Mouse (Mus musculus) stomach, postnatal 0 days (tissue): ENCODE measurements at regions not wholly inside any gene's neighbourhood (a gene's known extent, or its start where the extent isn't known, plus 50 kb on each side); places are given as distances from the start of the nearest gene placed in this dataset.
"Not testable (repeated sequence)": the region's sequence is repeated elsewhere in the genome, so short reads cannot be mapped to it uniquely, and the experiment has no call there.

ENCODE experiments used
- ATAC-seq: fragments of 200-750 bp; cut with Nextera tagmentation; 2 replicates; pipeline ENCODE4 v1.8.0; 2017; ENCODE audit not compliant: low FRiP score, low TSS enrichment
- DNase-seq: peaks from one replicate; pipeline ENCODE4 v3.0.0-alpha.2; 2016; ENCODE audit warnings: low spot score
- H3K27ac ChIP-seq: fragments of 300-500 bp; sonication (generic); replicated peaks from 2 replicates; pipeline ENCODE4 v1.5.1; 2014; ENCODE audit warnings: mild to moderate bottlenecking, control low read depth
- H3K27me3 ChIP-seq: fragments of 300-500 bp; sonication (generic); 2 replicates; pipeline ENCODE4 v1.6.1; 2014; ENCODE audit warnings: low read length; ENCODE audit not compliant: control insufficient read depth, insufficient read depth
- H3K36me3 ChIP-seq: fragments of 300-500 bp; sonication (generic); 2 replicates; pipeline ENCODE4 v1.6.1; 2014; ENCODE audit warnings: low read length, mixed read lengths; ENCODE audit not compliant: control insufficient read depth, insufficient read depth
- H3K4me1 ChIP-seq: fragments of 300-500 bp; sonication (generic); replicated peaks from 2 replicates; pipeline ENCODE4 v1.6.1; 2014; ENCODE audit warnings: antibody characterized with exemption; ENCODE audit not compliant: control insufficient read depth, insufficient read depth
- H3K4me2 ChIP-seq: fragments of 300-500 bp; sonication (generic); replicated peaks from 2 replicates; pipeline ENCODE4 v1.6.1; 2014; ENCODE audit warnings: low read depth, mild to moderate bottlenecking, control low read depth, moderate library complexity
- H3K4me3 ChIP-seq: fragments of 300-500 bp; sonication (generic); 2 replicates; pipeline ENCODE4 v1.5.1; 2014; ENCODE audit warnings: low read depth, low read length, control low read depth
- H3K9ac ChIP-seq: fragments of 300-500 bp; sonication (generic); 2 replicates; pipeline ENCODE4 v1.6.1; 2014; ENCODE audit warnings: mild to moderate bottlenecking, low read length, control low read depth, mixed read lengths
- H3K9me3 ChIP-seq: fragments of 300-500 bp; sonication (generic); 2 replicates; pipeline ENCODE4 v1.6.1; 2016; ENCODE audit warnings: low read length; ENCODE audit not compliant: control insufficient read depth
- CTCF ChIP-seq: IDR thresholded peaks from 2 replicates; pipeline ENCODE4 v1.5.1; 2016; ENCODE audit warnings: antibody characterized with exemption, low read depth, mild to moderate bottlenecking, moderate library complexity
- EP300 ChIP-seq: optimal IDR thresholded peaks from 2 replicates; pipeline ENCODE3; 2016; ENCODE audit warnings: antibody characterized with exemption
- WGBS: fragments of 180-500 bp; shearing (Covaris S2); extraction: QIAGEN DNeasy Blood & Tissue Kit; methylation state at CpG from one replicate; pipeline ENCODE4 v1.1.7; 2014; 5-methylcytosine and 5-hydroxymethylcytosine counted together

DNA sequence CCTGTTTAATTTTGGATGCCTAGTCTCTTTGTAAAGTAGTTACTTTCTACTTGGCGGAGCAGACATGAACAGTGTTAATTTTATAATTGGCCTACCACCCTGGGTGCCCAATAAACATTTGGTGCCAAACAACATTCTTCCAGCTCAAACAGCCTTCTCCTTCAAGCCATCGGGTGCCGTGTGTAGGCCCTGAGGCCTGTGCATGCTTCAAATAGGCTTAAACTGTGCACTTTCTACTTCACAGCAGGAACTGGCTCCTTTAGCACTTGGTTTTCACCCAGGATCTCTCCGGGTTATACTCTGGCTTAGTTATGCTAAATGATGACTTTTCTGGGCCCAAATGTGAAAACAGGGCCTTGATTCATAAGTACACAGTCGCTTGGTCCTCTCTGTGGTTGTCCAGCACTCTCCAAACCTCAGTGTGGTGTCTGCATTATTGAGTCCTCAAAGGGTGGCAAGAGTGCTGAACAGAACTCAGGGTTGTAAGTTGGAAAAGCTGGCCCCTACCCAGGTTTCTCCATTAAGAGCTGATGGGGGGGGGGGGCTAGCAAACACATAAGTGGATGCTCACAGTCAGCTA is 86.1 kb upstream of the Nxpe4 start:
- Histone ChIP-seq H3K4me1 (no peaks in the 10 kb centered on the region), H3K27me3 (no peaks in the 10 kb centered on the region), H3K36me3 (no peaks in the 10 kb centered on the region), H3K9ac (no peak overlapping the region), H3K4me3 (no peak overlapping the region), H3K4me2 (no peak overlapping the region), H3K27ac (no peak overlapping the region), H3K9me3 (no peaks in the 10 kb centered on the region)
- ATAC-seq (no peak), DNase-seq (no peak)
- WGBS, result 89% methylated on average over 5 of the region's 5 CpGs
- TF ChIP-seq CTCF (no peak), EP300 (no peak)

DNA sequence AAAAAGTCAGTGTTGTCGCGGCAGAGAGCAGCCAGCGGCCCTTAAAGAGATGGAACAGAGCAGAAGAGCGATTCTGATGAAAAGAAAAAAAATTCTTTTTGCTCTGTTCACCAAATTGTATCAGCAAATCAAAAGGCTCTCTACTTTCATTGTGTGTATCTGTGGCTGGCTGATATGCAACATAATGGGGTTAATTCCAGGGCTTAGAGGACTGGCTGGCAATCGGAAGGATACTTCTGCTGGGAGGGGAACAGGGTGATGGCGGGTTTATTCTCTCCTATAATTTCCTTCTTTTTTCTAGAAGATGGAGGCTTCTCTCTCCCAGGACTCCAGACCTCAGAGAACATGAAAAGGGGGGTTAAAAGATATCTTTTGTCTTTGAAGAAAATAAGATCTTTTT is 79.4 kb upstream of the Nxpe4 start:
- WGBS, result 63% methylated on average over 6 of the region's 6 CpGs
- Histone ChIP-seq H3K4me3 (no peak overlapping the region), H3K9ac (no peak overlapping the region)

DNA sequence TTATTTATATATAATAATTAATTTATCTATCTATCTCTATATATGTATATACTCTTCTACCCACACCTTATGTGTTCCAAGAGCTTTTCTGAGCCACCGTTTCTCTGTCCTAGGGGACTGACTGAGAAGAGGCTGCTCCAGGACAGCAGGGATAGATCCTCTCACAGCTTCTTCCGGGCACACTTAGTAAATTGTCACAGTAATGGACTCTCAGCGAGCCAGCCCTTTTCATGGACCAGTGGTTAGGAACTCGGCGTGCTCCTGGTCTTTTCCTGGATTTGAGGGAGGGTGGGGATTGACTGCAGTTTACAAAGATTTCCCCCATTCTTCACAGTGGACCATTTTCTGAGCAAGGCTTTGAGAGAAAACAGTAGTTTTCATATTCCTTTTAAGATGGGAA is 77.6 kb upstream of the Nxpe4 start:
- H3K27me3 ChIP-seq, H3K27ac ChIP-seq, ATAC-seq, H3K9me3 ChIP-seq, DNase-seq, H3K4me3 ChIP-seq, H3K4me2 ChIP-seq, H3K9ac ChIP-seq, H3K36me3 ChIP-seq, H3K4me1 ChIP-seq: not testable (repeated sequence)
- WGBS, result 73% methylated on average over 5 of the region's 5 CpGs

More for the DNA sequence above, 79.4 kb upstream of the Nxpe4 start:
- no peak overlapping the region for H3K27ac ChIP-seq
- no peaks in the 10 kb centered on the region for H3K4me1 ChIP-seq
- ATAC-seq (no peak), DNase-seq (no peak)
- H3K9me3 ChIP-seq, result no peaks in the 10 kb centered on the region
- no peaks in the 10 kb centered on the region for H3K27me3 ChIP-seq
- H3K4me2 ChIP-seq, result no peak overlapping the region
- TF ChIP-seq CTCF, result no peak
- no peak for TF ChIP-seq EP300
- no peaks in the 10 kb centered on the region for H3K36me3 ChIP-seq

DNA sequence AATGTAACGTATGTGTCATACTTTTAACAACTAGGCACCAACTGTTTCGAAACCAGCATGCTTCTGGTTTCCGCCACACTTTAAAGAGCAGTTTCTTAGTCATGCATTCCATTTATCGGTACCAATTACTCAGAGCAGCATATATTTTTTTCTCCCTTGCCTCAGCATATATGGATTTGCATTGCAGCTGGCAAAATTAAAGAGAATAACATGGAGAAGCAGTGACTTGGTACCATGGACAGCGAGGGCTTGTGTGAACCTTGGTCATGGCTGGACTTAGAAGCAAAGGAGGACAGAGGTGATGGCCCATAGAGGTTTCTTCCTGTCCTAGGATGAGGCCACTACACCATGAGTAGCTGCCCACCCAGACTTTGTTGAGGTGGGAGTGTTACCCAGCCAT is 72.2 kb upstream of the Nxpe4 start:
- H3K27ac ChIP-seq, result no peak overlapping the region
- ATAC-seq, result no peak
- WGBS, result 86% methylated on average over 5 of the region's 5 CpGs
- H3K4me1 ChIP-seq, result no peaks in the 10 kb centered on the region
- H3K4me2 ChIP-seq, result no peak overlapping the region
- no peaks in the 10 kb centered on the region for H3K9me3 ChIP-seq
- TF ChIP-seq EP300, result no peak
- DNase-seq, result no peak
- no peak overlapping the region for H3K4me3 ChIP-seq
- no peaks in the 10 kb centered on the region for H3K36me3 ChIP-seq
- H3K27me3 ChIP-seq, result no peaks in the 10 kb centered on the region
- H3K9ac ChIP-seq, result no peak overlapping the region

DNA sequence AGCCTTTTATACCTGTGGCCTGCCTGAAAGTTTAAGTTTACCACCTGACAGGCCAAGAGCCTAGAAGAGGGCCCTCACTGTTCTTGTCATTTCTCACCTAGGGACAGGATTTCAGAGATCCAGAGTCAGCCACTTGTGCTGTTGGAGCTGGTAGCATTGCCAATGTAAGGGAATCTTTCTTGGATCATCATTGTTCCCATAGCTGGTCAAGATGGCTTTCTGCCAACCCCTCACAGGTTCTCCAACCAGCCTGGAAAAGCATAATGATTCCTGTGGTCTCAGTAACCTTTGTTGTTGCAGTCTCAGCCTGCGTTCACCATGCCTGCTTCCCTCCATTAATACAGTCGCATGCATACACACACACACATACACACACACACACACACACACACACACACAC is 67.1 kb upstream of the Nxpe4 start:
- Histone ChIP-seq H3K4me2 (no peak overlapping the region), H3K27me3 (no peaks in the 10 kb centered on the region), H3K4me3 (no peak overlapping the region), H3K9me3 (no peaks in the 10 kb centered on the region), H3K36me3 (no peaks in the 10 kb centered on the region), H3K9ac (no peak overlapping the region), H3K27ac (no peak overlapping the region), H3K4me1 (no peaks in the 10 kb centered on the region)
- WGBS, result 67% methylated on average over 2 of the region's 2 CpGs
- DNase-seq (no peak), ATAC-seq (no peak)
- no peak for TF ChIP-seq CTCF
- TF ChIP-seq EP300, result no peak

DNA sequence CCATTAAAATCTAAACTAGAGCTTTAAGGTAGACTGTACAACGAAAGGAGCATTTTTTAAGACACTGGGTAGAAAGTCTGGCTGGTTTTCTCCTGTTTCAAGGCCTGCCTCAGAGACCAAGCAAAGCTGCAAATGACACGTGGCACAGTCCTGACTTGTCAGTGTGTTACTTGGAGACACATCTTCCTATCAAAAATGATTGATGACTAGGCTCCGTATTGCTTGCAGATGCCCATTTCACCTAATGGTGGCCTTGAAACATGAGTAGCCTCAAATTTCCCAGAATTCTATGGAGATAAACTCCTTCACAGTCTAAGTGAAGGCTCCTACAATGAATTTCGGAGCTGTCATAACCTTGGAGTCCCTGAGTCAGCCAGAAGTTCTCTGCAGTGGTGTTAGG is 62.0 kb upstream of the Nxpe4 start:
- H3K4me2 ChIP-seq, result no peak overlapping the region
- no peaks in the 10 kb centered on the region for H3K9me3 ChIP-seq
- H3K27ac ChIP-seq, result no peak overlapping the region
- H3K4me3 ChIP-seq, result no peak overlapping the region
- TF ChIP-seq CTCF (no peak), EP300 (no peak)
- H3K27me3 ChIP-seq, result no peaks in the 10 kb centered on the region
- ATAC-seq (no peak), DNase-seq (no peak)
- 45% methylated on average over 4 of the region's 4 CpGs for WGBS
- H3K4me1 ChIP-seq, result no peaks in the 10 kb centered on the region
- no peak overlapping the region for H3K9ac ChIP-seq
- H3K36me3 ChIP-seq, result no peaks in the 10 kb centered on the region
